Mouse (Mus musculus): ENCODE measurements around the gene Sigmar1.
"Not testable (repeated sequence)": the region's sequence is repeated elsewhere in the genome, so short reads cannot be mapped to it uniquely, and the experiment has no call there.

The Sigmar1 gene

DNA sequence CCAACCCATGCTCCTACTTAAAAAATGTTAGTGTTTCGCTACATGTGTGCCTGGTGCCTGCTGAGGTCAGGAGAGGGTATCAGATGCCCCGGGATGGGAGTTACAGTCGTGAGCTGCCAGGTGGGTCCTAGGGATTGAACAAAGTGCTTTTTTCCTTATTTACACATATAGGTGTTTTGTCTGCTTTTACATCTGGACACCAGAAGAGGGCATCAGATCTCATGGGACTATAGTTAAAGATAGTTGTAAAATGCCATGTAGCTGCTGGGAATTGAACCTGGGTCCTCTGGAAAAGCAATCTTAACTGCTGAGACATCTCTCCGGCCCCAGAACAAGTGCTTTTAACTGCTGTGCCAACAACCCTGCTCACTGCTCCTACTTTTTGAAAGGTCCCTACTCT, 45.7 kb downstream of the Sigmar1 start:
- no peak for DNase-seq (ENCODE audit: low spot score)

DNA sequence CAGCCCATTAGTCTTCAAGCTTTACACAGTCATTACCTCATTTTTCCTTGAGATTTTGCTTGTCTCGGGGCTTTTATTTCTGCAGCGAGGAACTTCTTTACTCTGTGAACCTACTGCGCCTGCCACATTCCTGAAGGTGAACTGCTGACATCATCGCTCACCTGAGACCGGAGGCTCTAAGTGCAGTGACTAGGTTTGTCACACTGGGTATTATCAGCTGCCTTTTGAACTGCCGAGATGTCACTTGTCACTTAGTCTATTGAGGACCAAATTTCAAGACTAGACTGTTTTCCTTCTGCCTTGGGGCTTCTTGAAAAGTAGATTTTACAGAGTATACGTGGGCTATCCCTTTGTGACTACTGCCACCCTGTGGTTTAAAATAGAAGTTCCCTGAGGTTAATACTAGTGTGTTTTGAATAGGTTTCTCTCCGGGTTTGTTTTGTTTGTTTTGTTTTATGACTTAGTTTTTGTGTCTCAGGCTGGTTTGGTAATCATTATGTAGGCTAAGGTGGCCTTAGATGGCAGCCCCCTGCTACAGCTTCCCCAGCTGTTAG, 47.7 kb downstream of the Sigmar1 start:
- DNase-seq (ENCODE audit: low spot score): no peak

DNA sequence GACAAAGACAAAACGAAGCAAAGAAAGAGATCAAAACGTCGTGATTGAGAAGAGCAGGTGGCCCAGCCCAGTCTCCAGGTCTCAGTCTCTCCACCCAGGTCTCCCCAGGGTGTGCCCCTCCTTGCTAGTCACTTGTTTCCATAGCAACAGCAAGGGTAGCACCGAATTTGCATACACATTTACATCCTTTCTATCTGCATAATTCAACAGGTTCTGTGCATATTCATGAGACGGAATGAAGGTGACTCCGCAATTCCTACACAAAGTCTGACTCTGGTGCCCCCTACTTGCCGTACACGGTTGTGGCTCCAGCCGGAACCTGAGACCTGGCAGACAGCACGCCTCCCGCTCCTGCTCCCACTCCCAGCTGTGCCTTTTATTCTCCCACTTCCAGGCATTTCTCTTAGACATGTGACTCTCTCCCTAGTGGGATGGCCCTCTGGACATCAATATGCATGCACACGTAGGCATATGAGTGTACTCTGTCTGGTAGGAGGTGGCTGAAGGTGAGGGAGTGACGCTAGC, 48.9 kb downstream of the Sigmar1 start:
- no peak for DNase-seq (ENCODE audit: low spot score)

DNA sequence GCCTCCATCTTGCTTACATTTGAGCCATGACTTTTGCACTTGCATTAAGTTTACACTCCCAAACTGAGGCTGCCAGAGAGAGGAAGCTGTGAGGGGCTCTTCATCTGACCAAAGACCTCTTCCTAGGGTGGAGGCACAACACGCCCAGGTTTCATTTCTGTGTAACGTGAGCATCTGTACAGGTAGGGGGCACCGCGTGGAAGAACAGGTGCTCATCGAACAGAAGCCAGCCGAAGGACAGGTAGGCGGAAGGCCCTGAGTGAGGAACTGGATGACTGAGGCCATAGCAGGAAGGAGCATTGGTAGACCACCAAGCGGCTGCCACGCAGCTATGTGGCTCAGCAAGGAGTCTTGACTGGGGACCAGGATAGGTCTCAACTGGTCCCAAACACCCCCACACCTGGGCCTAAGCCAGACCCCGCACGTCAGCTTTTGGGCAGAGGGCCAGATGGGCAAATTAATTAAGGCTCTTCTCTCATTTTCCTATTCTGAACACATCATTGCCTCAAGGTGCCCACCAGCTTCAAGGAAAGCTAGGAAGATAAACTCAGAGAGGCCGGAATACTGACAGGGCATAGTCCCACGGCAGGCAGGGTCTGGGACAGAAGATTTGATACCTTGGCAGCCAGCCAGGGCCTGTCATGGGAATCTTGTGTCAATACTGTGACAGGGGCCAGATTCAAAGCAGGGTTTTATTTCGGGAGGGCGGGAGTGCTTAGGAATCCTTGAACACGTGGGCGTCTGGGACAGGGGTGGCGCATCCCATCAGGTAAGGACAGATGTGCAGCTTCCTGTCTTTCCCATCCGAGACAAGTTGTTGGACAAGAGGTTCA, 49.8 kb downstream of the Sigmar1 start:
- no peak for DNase-seq (ENCODE audit: low spot score)

DNA sequence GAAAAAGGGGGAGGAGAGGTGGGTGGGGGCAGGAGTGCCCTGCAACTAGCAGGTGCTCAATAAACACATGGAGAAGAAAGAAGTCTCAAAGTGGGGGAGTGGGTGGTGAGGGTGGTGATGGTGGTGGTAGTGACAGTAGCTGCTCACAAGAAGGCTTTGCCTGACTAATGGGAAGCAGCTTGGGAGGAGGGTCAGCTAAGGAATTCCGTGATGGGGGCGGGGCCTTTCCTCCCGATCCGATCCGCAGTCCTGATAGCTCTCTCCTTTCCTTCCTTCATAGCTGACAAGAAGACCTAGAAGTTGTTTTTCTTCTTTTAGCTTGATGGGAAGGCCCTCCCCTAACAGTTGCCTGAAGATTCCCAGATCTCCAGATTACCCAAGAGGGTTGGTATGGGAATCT, 51.3 kb downstream of the Sigmar1 start:
- DNase-seq (ENCODE audit: low spot score): no peak

DNA sequence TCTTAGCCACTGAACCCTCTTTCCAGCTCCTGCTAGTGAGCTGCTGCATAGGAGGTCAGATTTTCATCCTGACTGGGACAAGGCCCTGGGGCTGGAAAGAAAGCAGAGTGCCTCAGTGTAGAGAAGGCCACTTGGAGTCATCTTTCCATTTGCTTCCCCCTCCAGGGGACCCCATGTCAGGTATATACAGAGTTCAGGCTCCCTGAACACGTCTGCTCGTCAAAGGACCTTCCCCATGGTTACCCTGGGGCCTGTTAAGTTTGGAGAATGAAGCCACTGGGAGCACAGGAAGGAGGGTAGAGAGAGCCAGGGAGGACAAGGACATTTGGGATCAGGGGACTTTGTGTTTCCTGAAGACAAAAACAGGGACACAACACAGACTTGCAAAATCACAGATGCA, 53.7 kb downstream of the Sigmar1 start:
- DNase-seq (ENCODE audit: low spot score): not testable (repeated sequence)

DNA sequence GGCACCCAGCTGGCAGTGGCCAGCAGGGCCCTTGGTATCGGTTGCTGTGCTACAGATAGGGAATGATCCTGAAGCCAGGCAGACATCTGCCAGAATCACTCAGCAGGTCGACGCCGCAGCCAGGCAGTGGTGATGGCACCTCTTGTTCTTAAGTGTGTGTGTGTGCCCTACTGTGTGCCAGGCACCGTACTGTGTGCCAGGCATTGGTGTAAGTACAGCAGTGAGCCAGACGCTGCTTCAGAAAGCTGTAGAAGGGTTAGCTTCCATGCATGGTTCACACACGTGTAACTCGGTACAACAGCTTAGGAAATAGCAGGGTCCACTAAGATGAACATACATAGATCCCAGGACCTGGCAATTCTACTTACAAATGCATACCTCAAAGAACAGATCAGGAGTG, 55.7 kb downstream of the Sigmar1 start:
- DNase-seq (ENCODE audit: low spot score): not testable (repeated sequence)

DNA sequence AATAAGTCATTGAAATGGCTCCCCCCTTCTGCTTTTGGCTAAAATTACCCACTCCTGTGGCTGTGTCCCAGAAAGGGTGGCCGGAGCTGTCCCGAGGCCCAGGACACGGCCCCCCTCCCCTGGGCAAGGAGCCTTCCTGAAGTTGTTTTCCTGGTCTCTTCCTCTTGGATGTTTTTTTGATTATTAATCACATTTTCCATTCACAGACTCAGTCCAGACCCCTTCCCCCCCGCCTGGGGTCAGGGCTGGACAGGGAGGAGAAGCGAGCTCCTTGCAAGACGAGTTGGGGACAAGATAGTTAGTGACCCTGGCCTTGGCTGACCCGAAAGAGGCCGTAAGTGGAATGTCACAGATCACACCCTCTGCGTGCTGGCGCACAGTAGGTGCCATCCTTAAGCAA, 56.2 kb downstream of the Sigmar1 start, which contains the start of gene Il11ra1:
Il11ra1 (plus strand) TSS at position 207 of the 400 bp plus-strand sequence.
- not testable (repeated sequence) for DNase-seq (ENCODE audit: low spot score)

DNA sequence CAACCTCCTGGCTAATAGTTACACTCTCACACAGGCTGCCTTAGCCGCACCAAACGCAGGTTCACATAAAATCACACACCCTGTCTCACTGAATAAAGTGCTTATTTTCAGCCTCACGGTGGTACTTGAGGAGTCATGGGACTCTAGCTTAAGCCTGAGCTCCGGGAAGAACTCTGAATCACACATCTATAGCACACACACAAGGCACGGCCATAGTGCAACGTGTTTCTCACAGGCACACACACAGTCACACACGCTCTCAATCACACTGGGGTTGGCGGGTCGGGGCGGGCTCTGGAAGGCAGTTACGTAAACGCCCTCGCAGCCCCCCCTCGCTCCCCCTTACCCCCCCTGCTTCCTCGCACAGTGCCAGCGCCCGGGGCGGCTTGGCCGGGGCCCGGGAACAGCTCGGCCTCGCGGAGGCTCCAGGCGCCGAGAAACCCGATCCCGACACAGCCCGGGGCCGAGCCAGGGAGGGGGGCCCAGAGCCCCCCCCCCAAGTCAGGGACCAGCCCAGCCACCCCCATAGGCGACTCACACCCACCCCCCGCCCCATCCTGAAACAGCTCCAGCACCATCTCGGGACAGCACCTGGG, 57.4 kb downstream of the Sigmar1 start:
- not testable (repeated sequence) for DNase-seq (ENCODE audit: low spot score)

DNA sequence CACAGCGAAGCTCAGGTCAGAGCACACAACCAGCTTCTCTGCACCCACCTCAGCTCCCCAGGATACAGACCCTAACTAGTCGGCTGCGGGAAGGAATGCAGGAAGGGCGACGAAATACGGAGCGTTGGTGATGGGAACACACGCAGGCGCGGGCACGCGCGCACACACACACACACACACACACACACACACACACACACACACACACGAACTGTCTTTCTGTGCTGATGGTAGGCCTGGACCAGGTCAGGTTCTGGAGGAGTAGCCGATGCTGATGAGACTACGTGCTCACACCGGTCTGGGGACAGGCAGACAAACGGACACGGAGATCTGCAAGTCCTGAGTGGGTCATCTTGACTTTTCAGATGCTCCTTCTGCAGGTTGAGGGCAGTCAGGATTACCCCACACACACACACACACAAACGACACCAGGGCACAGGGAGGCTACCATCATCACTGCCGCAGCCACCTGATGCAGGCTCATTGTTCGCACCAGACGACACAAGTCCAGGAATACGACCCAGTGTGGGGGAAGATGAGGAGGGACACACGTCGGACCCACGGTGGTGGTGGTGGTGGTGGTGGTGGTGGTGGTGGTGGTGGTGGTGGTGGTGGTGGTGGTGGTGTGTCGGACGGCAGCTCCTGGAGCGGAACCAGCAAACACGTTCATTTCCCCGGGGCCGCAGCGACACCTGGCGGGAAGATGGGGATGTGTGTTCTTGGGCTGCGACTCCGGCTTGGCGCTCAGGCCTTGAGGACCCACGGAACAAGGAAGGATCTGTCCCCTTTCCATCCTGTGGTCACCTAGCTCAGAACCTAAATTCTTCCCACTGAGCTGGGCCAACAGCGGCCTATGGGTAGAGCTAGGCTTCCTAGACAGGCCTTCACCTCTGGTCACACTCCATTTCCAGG, 58.8 kb downstream of the Sigmar1 start, which contains the start of gene Cntfr:
Cntfr (minus strand) TSS at position 160 of the 912 bp plus-strand sequence.
- peak; percentile 67 for DNase-seq (ENCODE audit: low spot score)

DNA sequence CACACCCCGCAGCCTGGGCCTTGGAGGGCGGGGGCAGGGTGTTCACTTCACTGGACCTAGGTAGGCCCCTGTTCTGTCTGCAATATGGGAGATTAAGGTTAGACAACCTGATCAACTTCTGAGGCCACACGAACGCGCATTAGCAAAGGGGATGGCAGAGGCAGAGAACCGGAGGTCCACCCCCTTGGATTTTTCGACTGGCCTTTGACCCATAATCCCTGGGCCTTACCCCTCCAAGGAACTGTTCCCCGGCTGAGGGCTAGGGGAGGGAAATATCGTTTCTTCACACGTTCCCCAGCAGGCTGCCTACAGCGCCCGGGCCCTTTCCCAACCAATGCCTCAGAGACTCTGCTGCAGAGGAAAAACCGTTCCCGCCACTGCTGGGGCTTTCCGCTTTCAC, 59.5 kb downstream of the Sigmar1 start:
- DNase-seq (ENCODE audit: low spot score): not testable (repeated sequence)

DNA sequence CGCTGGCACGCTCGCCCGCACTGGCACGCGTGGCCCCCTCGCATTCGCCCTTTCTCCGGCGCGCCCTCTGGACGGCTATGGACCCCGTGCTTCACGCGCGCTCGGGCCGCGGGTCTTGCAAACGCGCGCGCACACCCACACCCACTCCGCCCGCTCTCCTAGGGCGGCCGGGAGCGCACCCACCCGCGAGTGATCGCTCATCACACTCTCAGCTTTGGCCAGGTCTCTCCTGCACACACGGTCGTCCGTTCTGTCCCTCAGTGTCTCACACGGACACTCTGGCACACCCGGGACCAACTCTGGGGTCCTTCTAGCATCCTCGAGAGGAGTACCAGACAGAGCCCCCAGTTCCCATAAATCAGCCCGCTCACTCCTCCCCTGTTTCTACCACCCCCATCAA, 60.2 kb downstream of the Sigmar1 start:
- not testable (repeated sequence) for DNase-seq (ENCODE audit: low spot score)

DNA sequence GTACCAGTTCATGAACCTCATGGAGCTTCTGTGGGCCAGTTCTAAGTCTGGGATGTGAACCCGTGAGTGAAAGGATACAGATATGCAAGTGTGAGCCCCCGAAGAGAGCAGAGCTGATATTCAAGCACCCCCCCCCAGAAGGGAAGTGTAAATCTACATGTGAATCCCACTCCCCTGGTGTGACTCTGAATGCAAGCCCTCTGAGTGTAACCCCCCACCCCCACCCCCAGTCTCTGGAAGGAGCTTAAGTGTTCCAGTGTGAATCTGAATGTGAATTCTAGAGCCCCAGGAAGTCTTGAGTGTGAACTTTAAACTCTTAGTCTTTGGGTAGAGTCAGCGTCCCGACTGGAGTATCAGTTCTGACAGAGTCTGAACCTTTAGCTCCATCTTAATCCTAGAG, 62.4 kb downstream of the Sigmar1 start:
- DNase-seq (ENCODE audit: low spot score): not testable (repeated sequence)

DNA sequence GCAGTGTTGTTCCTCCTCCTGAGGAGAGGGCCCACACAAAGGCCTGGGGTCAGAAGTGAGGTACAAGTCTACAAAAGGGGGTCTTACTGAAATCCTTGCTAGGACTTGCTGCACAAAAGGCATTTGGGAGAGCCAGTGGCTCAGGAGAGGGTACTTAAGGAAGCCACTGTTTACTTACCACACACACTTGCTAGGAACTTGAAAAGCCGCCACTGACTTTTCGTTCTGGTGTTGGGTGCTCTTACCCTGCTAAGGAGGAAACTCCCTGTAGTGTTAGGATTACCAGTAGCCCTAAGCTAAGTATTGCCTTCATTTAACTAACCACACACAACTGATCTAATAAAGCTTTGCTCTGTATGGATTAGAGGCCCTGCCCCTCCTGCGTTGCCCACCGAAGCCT, 65.9 kb downstream of the Sigmar1 start:
- DNase-seq (ENCODE audit: low spot score): not testable (repeated sequence)

DNA sequence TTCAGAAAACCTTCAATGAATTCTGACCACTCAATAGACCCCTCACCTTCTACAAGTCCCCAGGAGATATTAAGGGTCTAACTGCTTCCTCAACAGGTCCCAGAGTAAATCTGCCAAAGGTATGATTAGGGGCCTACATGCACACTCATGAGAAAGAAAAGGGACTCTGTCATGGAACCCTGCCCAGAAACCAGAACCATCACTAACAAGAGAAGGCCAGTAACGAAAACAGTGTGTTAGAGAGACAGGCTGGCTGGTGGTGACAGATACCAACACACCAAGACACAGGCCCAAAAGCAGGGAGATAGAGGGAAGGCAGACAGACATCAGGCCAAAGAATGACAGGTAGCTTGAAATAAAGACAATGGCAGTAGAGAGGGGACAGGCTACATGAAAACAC, 67.4 kb downstream of the Sigmar1 start:
- DNase-seq (ENCODE audit: low spot score): not testable (repeated sequence)

Measured in testis, postnatal 14 days (tissue).